Mouse (Mus musculus) liver, embryonic 14.5 days (tissue): Measurements from ENCODE around the gene Ksr2.

Experiments
- CTCF ChIP-seq: IDR thresholded peaks from 2 replicates; pipeline ENCODE4 v1.5.1; 2016; ENCODE audit warnings: antibody characterized with exemption, low read depth, control low read depth
- EP300 ChIP-seq: IDR thresholded peaks from 2 replicates; pipeline ENCODE4 v1.6.1; 2016; ENCODE audit warnings: antibody characterized with exemption, low read depth

DNA sequence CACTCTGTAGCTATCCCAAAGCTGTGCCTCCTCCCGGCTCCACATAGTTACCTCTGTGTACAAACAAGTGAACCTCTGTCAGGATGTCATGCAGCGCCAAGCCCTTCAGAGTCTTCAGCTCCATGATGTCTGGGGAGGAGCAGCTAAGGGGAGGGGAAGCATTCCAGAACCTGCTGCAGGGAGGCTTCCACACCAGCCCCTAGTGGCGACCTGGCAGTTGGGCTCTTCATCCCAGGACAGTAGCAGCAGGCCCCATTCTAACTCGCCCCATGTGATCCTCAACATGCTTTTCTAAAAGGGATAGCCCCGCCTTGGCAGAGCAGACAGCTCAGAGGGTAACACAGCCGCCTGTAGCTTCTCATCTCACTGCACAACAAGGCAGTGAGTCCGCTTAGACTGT, 32.0 kb upstream of the Ksr2 start:
- no peak; the same call in 1 of the 2 replicates for TF ChIP-seq CTCF
- no peak for TF ChIP-seq EP300
